Mouse (Mus musculus) forebrain, embryonic 13.5 days (tissue): ENCODE data around the gene Ift27. TPM values are rescaled to one million over a fixed set of nuclear protein-coding genes. Genes with fewer than 3 reads are reported as not detected.

Experiments used
- ATAC-seq: fragments of 200-750 bp; cut with Nextera tagmentation; 2 replicates; pipeline ENCODE4 v1.8.0; 2017
- H3K27ac ChIP-seq: fragments of 300-500 bp; sonication (generic); 2 replicates; pipeline ENCODE4 v1.5.1; 2015; ENCODE audit warnings: inconsistent platforms, mild to moderate bottlenecking, moderate library complexity
- H3K27me3 ChIP-seq: fragments of 300-500 bp; sonication (generic); 2 replicates; pipeline ENCODE4 v1.6.1; 2015; ENCODE audit warnings: mild to moderate bottlenecking, inconsistent platforms
- H3K36me3 ChIP-seq: fragments of 300-500 bp; sonication (generic); 2 replicates; pipeline ENCODE4 v1.6.1; 2015; ENCODE audit warnings: mild to moderate bottlenecking, inconsistent platforms; ENCODE audit not compliant: poor library complexity, severe bottlenecking
- H3K4me1 ChIP-seq: fragments of 300-500 bp; sonication (generic); 2 replicates; pipeline ENCODE4 v1.6.1; 2015; ENCODE audit warnings: inconsistent platforms
- H3K4me2 ChIP-seq: fragments of 300-500 bp; sonication (generic); 2 replicates; pipeline ENCODE4 v1.6.1; 2015; ENCODE audit warnings: inconsistent platforms, mild to moderate bottlenecking, moderate library complexity
- H3K4me3 ChIP-seq: fragments of 300-500 bp; sonication (generic); 2 replicates; pipeline ENCODE4 v1.5.1; 2015; ENCODE audit warnings: mild to moderate bottlenecking, inconsistent platforms
- H3K9ac ChIP-seq: fragments of 300-500 bp; sonication (generic); 2 replicates; pipeline ENCODE4 v1.6.1; 2015; ENCODE audit warnings: mild to moderate bottlenecking, inconsistent platforms
- H3K9me3 ChIP-seq: fragments of 300-500 bp; sonication (generic); replicated peaks from 2 replicates; pipeline ENCODE4 v1.6.1; 2016; ENCODE audit warnings: inconsistent platforms
- whole genome bisulfite sequencing: fragments of 180-500 bp; shearing (Covaris S2); methylation state at CpG from one replicate; pipeline ENCODE4 v1.1.7; 2015; 5-methylcytosine and 5-hydroxymethylcytosine counted together
- polyA plus RNA-seq: library from polyadenylated mRNA; unstranded; fragments of >200 nt; fragmentation: Nextera tagmentation; extraction: Ambion mirVana; gene quantifications from 2 replicates; pipeline ENCODE4 v1.2.1, GENCODE M21; 2015

The Ift27 gene
- polyA plus RNA-seq, 1 experiment from 2014 or later, result 148 TPM

DNA sequence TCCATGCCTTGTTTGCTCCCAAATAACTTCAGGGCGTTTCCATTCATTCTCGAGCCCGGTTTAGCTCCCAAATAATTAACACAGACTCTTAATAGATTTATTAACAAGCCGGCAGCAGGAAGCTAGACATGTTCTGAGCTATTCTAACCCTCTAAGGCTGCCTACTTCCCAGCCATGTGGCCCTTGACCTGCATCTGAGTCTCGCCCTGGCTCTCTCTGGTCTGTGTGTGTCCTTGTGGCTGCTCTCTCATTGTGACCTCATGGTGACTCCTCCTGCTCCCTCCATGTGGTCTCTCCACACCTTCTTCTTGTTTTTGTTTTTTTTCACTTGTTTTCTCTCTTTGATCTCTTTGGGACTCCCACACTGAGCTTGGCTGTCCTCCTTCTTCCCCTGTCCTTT is 13.0 kb upstream of the Ift27 start:
- H3K4me2 ChIP-seq, result no peak overlapping the region
- H3K27me3 ChIP-seq, result peaks cover 6% of the 10 kb centered on the region; the same call in 1 of the 2 replicates
- H3K27ac ChIP-seq, result no peak overlapping the region
- H3K9me3 ChIP-seq, result no peaks in the 10 kb centered on the region
- peaks cover 20% of the 10 kb centered on the region for H3K4me1 ChIP-seq
- H3K4me3 ChIP-seq, result no peak overlapping the region
- 53% methylated on average over 5 of the region's 5 CpGs for WGBS
- no peak for ATAC-seq
- H3K36me3 ChIP-seq, result no peaks in the 10 kb centered on the region
- no peak overlapping the region for H3K9ac ChIP-seq

DNA sequence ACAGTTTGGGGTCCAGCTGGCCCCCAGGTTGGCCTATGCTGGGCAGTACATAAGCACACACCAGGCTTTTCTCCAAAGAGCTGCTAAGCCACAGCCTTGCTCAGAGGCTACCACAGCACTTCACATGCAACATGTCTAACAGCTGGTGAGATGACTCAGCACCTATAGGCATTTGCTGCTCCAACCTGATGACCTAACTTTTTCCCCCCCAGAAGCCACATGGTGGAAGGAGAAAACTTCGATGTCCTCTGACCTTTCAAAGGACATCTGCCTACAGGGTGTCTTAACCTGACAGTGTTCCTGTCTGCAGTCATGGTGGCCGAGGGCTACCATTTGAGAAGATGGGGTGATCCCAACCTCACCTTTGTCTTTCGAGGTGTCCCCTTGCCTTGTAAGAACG is 11.7 kb upstream of the Ift27 start:
- no peaks in the 10 kb centered on the region for H3K9me3 ChIP-seq
- ATAC-seq, result no peak
- WGBS, result 90% methylated on average over 4 of the region's 4 CpGs

DNA sequence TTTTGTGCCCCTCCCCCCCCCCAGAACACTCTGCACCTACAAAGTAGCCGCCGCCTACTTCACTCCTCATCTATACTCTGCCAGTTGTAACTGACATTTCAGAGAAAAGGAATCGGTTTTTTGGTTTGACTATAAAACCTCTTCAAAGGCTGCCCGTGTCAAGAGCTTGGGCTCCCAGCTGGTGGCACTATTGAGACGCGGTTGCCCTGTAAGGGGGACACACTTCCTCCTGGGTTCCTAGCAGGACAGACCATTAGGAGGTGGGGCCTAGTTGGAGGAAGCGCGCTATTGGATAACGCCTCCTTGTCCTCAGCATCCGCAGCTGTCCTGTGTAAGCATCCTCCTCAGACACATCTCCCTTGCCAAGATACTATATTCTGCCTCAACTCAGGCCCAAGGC is 10.9 kb upstream of the Ift27 start:
- Histone ChIP-seq H3K4me1 (peaks cover 32% of the 10 kb centered on the region), H3K36me3 (no peaks in the 10 kb centered on the region), H3K27ac (no peak overlapping the region), H3K27me3 (peaks cover 6% of the 10 kb centered on the region; the same call in 1 of the 2 replicates), H3K4me2 (peak overlapping the region; percentile 19; the same call in 1 of the 2 replicates), H3K9me3 (no peaks in the 10 kb centered on the region), H3K4me3 (no peak overlapping the region), H3K9ac (no peak overlapping the region)
- WGBS, result 3% methylated on average over 10 of the region's 10 CpGs
- ATAC-seq, result peak; percentile 77

More for the DNA sequence above, 11.7 kb upstream of the Ift27 start:
- H3K27me3 ChIP-seq, result peaks cover 6% of the 10 kb centered on the region; the same call in 1 of the 2 replicates
- H3K27ac ChIP-seq, result no peak overlapping the region
- peaks cover 32% of the 10 kb centered on the region for H3K4me1 ChIP-seq
- H3K4me3 ChIP-seq, result no peak overlapping the region
- H3K36me3 ChIP-seq, result no peaks in the 10 kb centered on the region
- no peak overlapping the region for H3K9ac ChIP-seq
- H3K4me2 ChIP-seq, result no peak overlapping the region

DNA sequence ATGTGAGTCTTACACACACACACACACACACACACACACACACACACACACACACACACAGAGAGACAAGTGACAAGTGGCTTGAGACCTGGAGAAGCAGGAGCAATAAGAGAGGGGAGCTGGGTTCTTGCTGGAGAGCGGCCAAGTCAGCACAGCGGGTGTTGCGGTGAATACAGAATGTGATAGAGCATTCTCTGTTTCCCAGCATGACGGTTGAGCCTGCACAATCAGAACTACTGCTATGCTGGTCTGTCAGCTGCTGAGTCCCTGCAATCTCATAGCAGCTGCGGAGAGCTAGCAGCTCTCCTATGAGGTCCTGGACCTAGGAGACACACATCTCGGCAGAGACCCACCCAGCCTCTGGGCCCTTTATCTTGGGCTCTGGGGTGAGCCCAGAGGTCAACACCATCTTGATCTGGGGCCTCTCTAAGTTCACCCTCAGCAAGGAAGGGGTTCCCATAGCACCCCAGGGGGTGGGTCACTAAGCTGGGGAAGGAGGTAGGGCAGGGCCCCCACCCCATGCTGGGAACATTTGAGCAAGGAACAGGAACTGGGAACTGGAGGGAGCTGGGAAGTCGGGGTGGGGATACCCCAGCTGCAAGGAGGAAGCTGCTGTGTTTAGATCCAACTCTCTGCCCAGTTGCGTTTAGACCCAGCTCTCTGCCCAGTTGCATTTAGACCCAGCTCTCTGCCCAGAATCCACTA is 7.9 kb upstream of the Ift27 start:
- Histone ChIP-seq H3K36me3 (no peaks in the 10 kb centered on the region), H3K4me1 (peaks cover 41% of the 10 kb centered on the region), H3K4me3 (no peak overlapping the region), H3K9me3 (no peaks in the 10 kb centered on the region), H3K27me3 (peaks cover 6% of the 10 kb centered on the region; the same call in 1 of the 2 replicates), H3K9ac (peak overlapping the region; percentile 37), H3K27ac (peak overlapping the region; percentile 94), H3K4me2 (peak overlapping the region; percentile 29)
- ATAC-seq, result peak; percentile 75
- 18% methylated on average over 8 of the region's 8 CpGs for WGBS

DNA sequence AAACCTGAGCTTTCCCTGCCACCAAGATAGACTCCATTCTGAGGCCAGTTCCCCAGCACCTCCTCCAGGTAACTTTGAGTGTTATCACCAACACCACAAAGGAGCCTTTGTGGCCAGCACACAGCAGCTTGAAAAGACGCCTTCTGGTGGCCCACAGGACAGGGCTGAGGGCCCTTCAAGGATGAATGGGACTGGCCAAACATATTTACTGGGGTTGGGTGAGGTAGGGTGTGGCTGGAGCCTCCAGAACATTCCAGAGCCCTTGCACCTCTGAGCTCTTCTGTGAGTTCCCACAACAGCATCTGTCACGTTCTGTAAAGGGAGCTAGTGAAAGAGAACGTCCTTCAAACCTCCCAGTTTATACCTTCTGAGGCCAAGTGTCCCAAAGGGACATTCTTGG is 5.9 kb upstream of the Ift27 start:
- ATAC-seq, result no peak
- Histone ChIP-seq H3K4me1 (peaks cover 44% of the 10 kb centered on the region), H3K4me3 (no peak overlapping the region), H3K4me2 (no peak overlapping the region), H3K27ac (no peak overlapping the region), H3K9me3 (no peaks in the 10 kb centered on the region), H3K27me3 (peaks cover 6% of the 10 kb centered on the region; the same call in 1 of the 2 replicates), H3K36me3 (no peaks in the 10 kb centered on the region), H3K9ac (no peak overlapping the region)
- 79% methylated on average over 3 of the region's 3 CpGs for WGBS

DNA sequence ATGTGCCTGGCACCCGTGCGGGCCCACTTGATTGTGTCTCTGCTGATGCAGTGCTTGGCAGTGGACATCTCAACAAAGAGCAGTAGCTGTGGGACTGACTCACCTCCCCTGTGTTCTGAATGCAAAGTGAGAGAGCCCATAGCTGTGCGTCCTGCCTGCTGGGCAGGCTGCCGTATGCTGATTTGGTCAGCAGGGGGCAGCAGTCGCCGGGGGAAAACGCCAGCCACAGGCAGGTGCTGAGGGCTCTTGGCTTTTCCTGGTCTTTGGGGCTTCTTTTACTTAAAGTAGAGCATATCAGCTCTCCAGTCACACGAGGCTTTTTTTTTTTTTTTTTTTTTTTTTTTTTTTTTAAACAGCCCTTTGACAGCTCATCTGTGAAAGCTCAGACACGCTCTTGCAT is 4.5 kb upstream of the Ift27 start:
- peaks cover 40% of the 10 kb centered on the region for H3K4me1 ChIP-seq
- no peak overlapping the region for H3K4me2 ChIP-seq
- WGBS, result 5% methylated on average over 9 of the region's 9 CpGs
- ATAC-seq, result no peak
- H3K9me3 ChIP-seq, result no peaks in the 10 kb centered on the region
- no peak overlapping the region for H3K9ac ChIP-seq
- 0 out of 2 replicates have a peak, but pooled peaks cover under 1% of the 10 kb centered on the region for H3K27me3 ChIP-seq
- H3K4me3 ChIP-seq, result no peak overlapping the region
- H3K36me3 ChIP-seq, result no peaks in the 10 kb centered on the region
- no peak overlapping the region for H3K27ac ChIP-seq

DNA sequence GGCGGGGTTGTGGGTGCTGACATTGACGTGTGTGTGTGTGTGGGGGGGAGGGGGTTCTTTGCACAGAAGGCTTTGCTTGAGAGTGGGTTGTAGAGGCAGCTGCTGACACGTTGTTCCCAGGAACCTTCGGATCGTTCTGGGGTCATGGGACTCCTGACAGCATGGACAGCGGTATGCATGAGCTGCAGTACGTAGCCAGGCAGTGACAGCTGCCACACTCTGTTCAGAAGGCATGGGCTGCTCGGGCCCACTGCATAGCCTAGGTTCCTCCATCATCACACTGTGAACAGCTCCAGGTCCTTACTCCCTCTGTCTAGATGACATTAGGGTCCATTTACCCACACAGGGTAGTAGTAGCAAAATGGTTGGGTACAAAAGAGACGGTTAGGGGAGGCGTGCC is 3.4 kb upstream of the Ift27 start:
- WGBS, result 74% methylated on average over 10 of the region's 10 CpGs
- no peak overlapping the region for H3K9ac ChIP-seq
- H3K9me3 ChIP-seq, result no peaks in the 10 kb centered on the region
- no peak overlapping the region for H3K4me2 ChIP-seq
- H3K27me3 ChIP-seq, result no peaks in the 10 kb centered on the region
- H3K27ac ChIP-seq, result no peak overlapping the region
- no peak for ATAC-seq
- no peak overlapping the region for H3K4me3 ChIP-seq
- peaks cover 44% of the 10 kb centered on the region for H3K4me1 ChIP-seq
- no peaks in the 10 kb centered on the region for H3K36me3 ChIP-seq

DNA sequence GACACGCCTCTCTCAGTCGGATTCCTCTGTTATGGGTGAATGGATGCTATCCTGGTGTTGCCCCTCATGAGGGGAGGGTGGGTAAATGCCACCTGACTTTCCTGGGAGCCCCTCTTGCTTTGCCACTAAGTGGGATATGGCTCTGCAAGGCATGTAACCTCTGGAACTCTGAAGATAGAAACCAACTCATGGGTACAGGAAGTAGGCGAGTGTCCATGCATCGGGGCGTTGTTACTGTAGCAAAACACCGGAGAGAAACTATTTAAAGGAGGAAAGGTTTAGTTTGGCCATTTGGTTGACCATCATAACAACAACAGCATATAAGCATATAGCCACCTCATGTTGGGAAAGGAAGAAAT is 959 bp upstream of the Ift27 start:
- WGBS, result 72% methylated on average over 6 of the region's 6 CpGs
- Histone ChIP-seq H3K27me3 (no peaks in the 10 kb centered on the region), H3K9ac (peak overlapping the region; percentile 55), H3K9me3 (no peaks in the 10 kb centered on the region), H3K27ac (peak overlapping the region; percentile 80), H3K36me3 (no peaks in the 10 kb centered on the region), H3K4me3 (peak overlapping the region; percentile 72), H3K4me2 (peak overlapping the region; percentile 58), H3K4me1 (peaks cover 38% of the 10 kb centered on the region)
- ATAC-seq, result no peak

DNA sequence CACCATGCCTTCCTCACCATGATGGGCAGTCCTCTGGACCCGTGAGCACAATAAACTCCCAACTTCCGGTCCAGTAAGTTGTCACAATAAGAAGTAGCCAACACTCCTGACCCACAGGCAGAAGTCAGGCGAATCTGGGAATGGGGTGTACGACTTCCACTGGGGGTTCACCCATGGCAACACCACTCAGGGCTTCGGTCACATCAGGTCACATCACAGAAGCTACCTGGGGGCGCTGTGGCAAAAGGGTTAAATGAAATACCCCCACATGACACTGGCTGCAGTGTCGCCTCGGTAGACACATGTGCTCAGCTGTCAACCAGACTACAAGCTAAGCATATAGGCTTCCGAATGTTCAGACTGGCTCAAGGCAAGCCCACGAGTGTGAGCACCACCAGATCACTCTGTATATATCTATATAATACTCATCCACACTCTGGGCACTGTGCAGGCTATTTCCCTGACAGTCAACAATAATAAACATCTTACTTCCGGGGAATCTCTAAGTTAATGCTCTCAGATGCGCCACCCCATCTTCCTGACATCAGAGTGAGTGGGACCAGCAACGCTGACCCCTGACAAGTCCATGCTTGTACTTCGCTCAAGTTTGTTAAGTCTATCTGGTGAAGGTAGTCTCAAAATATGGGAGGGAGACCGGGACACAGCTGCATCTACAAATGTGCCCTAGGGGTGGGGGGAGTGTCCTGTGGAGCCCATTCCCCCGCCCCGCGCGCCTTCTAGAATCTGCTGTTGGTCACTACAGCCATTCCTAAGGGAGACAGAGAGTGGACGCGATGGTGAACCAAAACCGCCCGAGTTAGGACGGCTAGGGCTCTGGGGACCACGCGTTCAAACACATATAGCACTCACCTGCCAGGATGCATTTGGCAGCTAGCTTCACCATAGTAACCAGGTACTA is 749 bp downstream of the Ift27 start:
- no peak for ATAC-seq
- peak overlapping the region; percentile 76 for H3K4me2 ChIP-seq
- 24% methylated on average over 26 of the region's 26 CpGs for WGBS
- H3K9me3 ChIP-seq, result no peaks in the 10 kb centered on the region
- H3K9ac ChIP-seq, result peak overlapping the region; percentile 84
- H3K27me3 ChIP-seq, result no peaks in the 10 kb centered on the region
- no peaks in the 10 kb centered on the region for H3K36me3 ChIP-seq
- H3K4me1 ChIP-seq, result peaks cover 32% of the 10 kb centered on the region
- H3K27ac ChIP-seq, result peak overlapping the region; percentile 48; the same call in 1 of the 2 replicates
- H3K4me3 ChIP-seq, result peak overlapping the region; percentile 72

DNA sequence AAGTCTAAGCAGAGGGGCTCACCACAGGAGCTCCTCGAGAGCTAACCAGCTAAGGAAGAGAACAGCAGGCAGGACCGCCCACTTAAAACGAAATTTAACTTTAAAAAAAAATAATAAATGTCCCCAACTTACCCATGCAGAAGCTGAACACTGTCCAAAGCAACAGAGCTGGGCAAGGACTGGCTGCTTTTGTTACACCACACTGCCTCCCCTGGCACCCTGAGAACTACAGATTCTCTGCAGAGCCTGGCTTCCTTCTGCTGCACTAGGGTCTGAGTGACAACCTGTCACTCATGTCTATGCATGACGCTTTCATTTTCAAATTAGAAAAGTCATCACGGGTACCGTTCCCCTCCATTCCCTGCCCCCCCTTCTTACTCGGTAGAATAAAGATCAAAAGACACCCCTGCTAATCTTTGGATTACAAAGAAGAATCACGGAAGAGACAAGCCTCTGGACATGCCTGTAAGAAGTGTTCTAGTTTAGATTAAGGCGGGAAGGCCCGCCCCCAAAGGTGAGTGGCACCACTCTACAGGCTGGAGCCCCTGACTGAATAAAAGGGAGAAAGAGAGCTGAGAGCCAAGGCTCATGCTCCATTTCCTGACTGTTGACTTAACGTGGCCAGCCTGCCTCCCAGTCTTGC is 1.5 kb downstream of the Ift27 start:
- WGBS, result 77% methylated on average over 11 of the region's 11 CpGs
- Histone ChIP-seq H3K4me3 (peak overlapping the region; percentile 72), H3K27me3 (no peaks in the 10 kb centered on the region), H3K36me3 (peaks cover 4% of the 10 kb centered on the region; the same call in 1 of the 2 replicates), H3K27ac (no peak overlapping the region), H3K4me1 (peaks cover 29% of the 10 kb centered on the region), H3K9me3 (no peaks in the 10 kb centered on the region), H3K9ac (peak overlapping the region; percentile 84), H3K4me2 (peak overlapping the region; percentile 76)
- ATAC-seq, result no peak

DNA sequence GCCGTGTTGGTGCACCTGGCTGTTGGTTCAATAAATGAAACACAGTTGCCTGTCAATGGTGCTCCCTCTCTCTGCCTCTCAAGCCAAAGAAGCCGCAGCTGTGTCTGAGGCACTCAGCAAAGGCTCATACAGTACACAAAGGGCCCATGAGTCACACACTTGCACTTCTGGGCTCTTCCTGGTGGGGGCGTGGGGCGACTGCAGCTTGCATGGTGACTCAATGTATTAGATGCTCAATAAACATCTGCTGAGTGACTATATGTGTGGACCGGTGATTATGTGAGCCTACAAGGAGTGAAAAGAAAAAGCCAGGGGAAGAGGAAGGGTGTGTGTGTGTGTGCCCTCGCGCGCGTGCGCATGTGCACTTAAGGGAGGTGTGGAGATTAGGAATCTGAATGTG is 2.3 kb downstream of the Ift27 start:
- Histone ChIP-seq H3K27ac (no peak overlapping the region), H3K27me3 (no peaks in the 10 kb centered on the region), H3K9me3 (no peaks in the 10 kb centered on the region), H3K4me2 (peak overlapping the region; percentile 76; the same call in 1 of the 2 replicates), H3K4me3 (no peak overlapping the region), H3K4me1 (peaks cover 29% of the 10 kb centered on the region), H3K36me3 (peaks cover 12% of the 10 kb centered on the region), H3K9ac (no peak overlapping the region)
- WGBS, result 86% methylated on average over 10 of the region's 10 CpGs
- ATAC-seq, result no peak

DNA sequence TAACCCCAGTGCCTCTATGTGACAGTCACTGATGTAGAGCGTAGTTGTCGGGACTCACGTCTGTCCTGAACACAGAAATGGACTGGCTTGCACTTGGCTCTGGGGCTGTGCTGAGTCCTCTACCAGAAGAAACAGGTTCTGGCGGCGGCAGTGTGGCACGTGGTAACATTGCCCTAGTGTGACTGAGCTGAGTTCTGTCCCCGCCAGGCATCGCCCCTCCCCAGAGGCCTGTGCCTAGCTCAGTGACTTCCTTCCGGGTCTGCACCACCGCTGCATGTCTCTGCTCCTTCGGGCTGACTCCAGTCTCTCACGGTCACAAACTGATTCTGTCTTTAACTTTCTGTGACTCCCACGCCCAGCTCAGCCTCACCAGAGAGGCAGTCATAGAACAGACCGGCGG is 3.2 kb downstream of the Ift27 start:
- H3K4me1 ChIP-seq, result peaks cover 29% of the 10 kb centered on the region
- no peak overlapping the region for H3K4me3 ChIP-seq
- no peak for ATAC-seq
- 92% methylated on average over 15 of the region's 15 CpGs for WGBS
- no peak overlapping the region for H3K4me2 ChIP-seq
- H3K27me3 ChIP-seq, result no peaks in the 10 kb centered on the region
- peaks cover 21% of the 10 kb centered on the region for H3K36me3 ChIP-seq
- no peaks in the 10 kb centered on the region for H3K9me3 ChIP-seq
- H3K9ac ChIP-seq, result no peak overlapping the region
- no peak overlapping the region for H3K27ac ChIP-seq
